Mouse (Mus musculus) liver, embryonic 14.5 days (tissue): ENCODE measurements around the gene Kdm3a.

Experiments
- CTCF ChIP-seq: IDR thresholded peaks from 2 replicates; pipeline ENCODE4 v1.5.1; 2016; ENCODE audit warnings: antibody characterized with exemption, low read depth, control low read depth
- EP300 ChIP-seq: IDR thresholded peaks from 2 replicates; pipeline ENCODE4 v1.6.1; 2016; ENCODE audit warnings: antibody characterized with exemption, low read depth

- no peak for TF ChIP-seq CTCF
- no peak for TF ChIP-seq EP300
Observed at GRCm38 (mm10) chr6:71621551-71621950, 11.2 kb downstream of the Kdm3a start.
